Mouse (Mus musculus) lung, adult 2 months (tissue): ENCODE data around the gene Glce.

ENCODE experiments used
- CTCF ChIP-seq: fragments of 200-500 bp; IDR thresholded peaks from 2 replicates; pipeline ENCODE4 v1.5.1; 2011; ENCODE audit warnings: mild to moderate bottlenecking, low read length, control low read depth; ENCODE audit not compliant: insufficient read depth
- POLR2A ChIP-seq: fragments of 200-500 bp; IDR thresholded peaks from 2 replicates; pipeline ENCODE4 v1.6.1; 2011; ENCODE audit warnings: low read depth, mild to moderate bottlenecking, control low read depth, low read length, borderline replicate concordance; ENCODE audit errors: extremely low read depth

GRCm38 (mm10) chr9:62096603-62097002 lies 25.9 kb downstream of the Glce start:
- TF ChIP-seq POLR2A (no peak), CTCF (no peak)
